Mouse (Mus musculus): ENCODE measurements around the gene Foxg1. TPM values are rescaled to one million over a fixed set of nuclear protein-coding genes. Genes with fewer than 3 reads are reported as not detected.
A peak's percentile ranks its signal among the peaks of the same experiment; 100 is the strongest.

Foxg1 gene
- total RNA-seq, 2 experiments from 2014 or later, result not detected

- no peak for ATAC-seq (replicated peaks; ENCODE audit: poor library complexity, severe bottlenecking)
These were observed 17.8 kb downstream of the Foxg1 start for GRCm38 (mm10) chr12:49400036-49400852.

GRCm38 (mm10) chr12:49400853-49401118 is 18.3 kb downstream of the Foxg1 start:
- ATAC-seq (replicated peaks; ENCODE audit: poor library complexity, severe bottlenecking), result no peak

- ATAC-seq (replicated peaks; ENCODE audit: poor library complexity, severe bottlenecking), result peak; percentile 30; the same call in 1 of the 2 replicates
These were observed 18.8 kb downstream of the Foxg1 start for GRCm38 (mm10) chr12:49401119-49401795.

GRCm38 (mm10) chr12:49401796-49402130 is 19.3 kb downstream of the Foxg1 start:
- no peak for ATAC-seq (replicated peaks; ENCODE audit: poor library complexity, severe bottlenecking)

GRCm38 (mm10) chr12:49409833-49410232 is 27.4 kb downstream of the Foxg1 start:
- ATAC-seq (replicated peaks; ENCODE audit: poor library complexity, severe bottlenecking), result no peak

- no peak for ATAC-seq (replicated peaks; ENCODE audit: poor library complexity, severe bottlenecking)
These were observed 35.5 kb downstream of the Foxg1 start for GRCm38 (mm10) chr12:49417963-49418362.

Other genes with a start within 250 kb of the Foxg1 start
- gene Gm43517, start 2.5 kb downstream of the Foxg1 start, total RNA-seq (2014; fragmentation: Nextera tagmentation), result not detected in 2 replicates
- not detected in 2 replicates for gene Gm43517, start 2.5 kb downstream of the Foxg1 start, total RNA-seq (2017)